Mouse (Mus musculus): ENCODE results near the gene Tpsb2.

Gene Tpsb2

GRCm38 (mm10) chr17:25366005-25366404, at the start of gene Tpsb2:
TSS of gene Tpsb2 (plus strand) at chr17:25366305.
- DNase-seq: no peak

- no peak for DNase-seq
Measured at GRCm38 (mm10) chr17:25318354-25318753, 47.8 kb upstream of the Tpsb2 start, which contains the start of gene Prss29. TSS of gene Prss29 (plus strand) at chr17:25318654.

- no peak for DNase-seq
Measured at GRCm38 (mm10) chr17:25320819-25321218, 45.3 kb upstream of the Tpsb2 start.

GRCm38 (mm10) chr17:25322930-25323329, 43.2 kb upstream of the Tpsb2 start:
- no peak for DNase-seq

- no peak for DNase-seq
Measured at GRCm38 (mm10) chr17:25332321-25332720, 33.8 kb upstream of the Tpsb2 start.

GRCm38 (mm10) chr17:25333943-25334342, 32.2 kb upstream of the Tpsb2 start:
- DNase-seq: peak; percentile 32 to 60

GRCm38 (mm10) chr17:25338218-25338617, 27.9 kb upstream of the Tpsb2 start:
- DNase-seq: no peak

GRCm38 (mm10) chr17:25340003-25340402, 26.1 kb upstream of the Tpsb2 start:
- DNase-seq: no peak

- DNase-seq: no peak
Measured at GRCm38 (mm10) chr17:25341490-25341889, 24.6 kb upstream of the Tpsb2 start.

GRCm38 (mm10) chr17:25345462-25345861, 20.6 kb upstream of the Tpsb2 start, which contains the start of gene Tpsab1:
TSS of gene Tpsab1 (minus strand) at chr17:25345562.
- DNase-seq: no peak

- no peak for DNase-seq
Measured at GRCm38 (mm10) chr17:25361291-25361690, 4.8 kb upstream of the Tpsb2 start.

- peak in 1 of 2 experiments; percentile 40 for DNase-seq
Measured at GRCm38 (mm10) chr17:25363726-25364125, 2.4 kb upstream of the Tpsb2 start.

- no peak for DNase-seq
Measured at GRCm38 (mm10) chr17:25368973-25369372, 2.9 kb downstream of the Tpsb2 start, which contains the start of gene Tpsg1. TSS of gene Tpsg1 (plus strand) at chr17:25369273.

- DNase-seq: no peak
Measured at GRCm38 (mm10) chr17:25372491-25372890, 6.4 kb downstream of the Tpsb2 start.

GRCm38 (mm10) chr17:25374011-25374410, 7.9 kb downstream of the Tpsb2 start:
- peak; percentile 58 to 78 for DNase-seq

- no peak for DNase-seq
Measured at GRCm38 (mm10) chr17:25394526-25394925, 28.4 kb downstream of the Tpsb2 start.

- peak; percentile 59 to 77 for DNase-seq
Measured at GRCm38 (mm10) chr17:25397804-25398519, 31.9 kb downstream of the Tpsb2 start.

- no peak for DNase-seq
Measured at GRCm38 (mm10) chr17:25398520-25398838, 32.4 kb downstream of the Tpsb2 start.

- peak in 1 of 2 experiments; percentile 34 for DNase-seq
Measured at GRCm38 (mm10) chr17:25400443-25400842, 34.3 kb downstream of the Tpsb2 start.

GRCm38 (mm10) chr17:25401491-25401890, 35.4 kb downstream of the Tpsb2 start:
- DNase-seq: no peak

- DNase-seq: no peak
Measured at GRCm38 (mm10) chr17:25402224-25402623, 36.1 kb downstream of the Tpsb2 start.

GRCm38 (mm10) chr17:25404190-25404589, 38.1 kb downstream of the Tpsb2 start:
- DNase-seq: no peak

- no peak for DNase-seq
Measured at GRCm38 (mm10) chr17:25405224-25405895, 39.3 kb downstream of the Tpsb2 start.

GRCm38 (mm10) chr17:25406011-25406441, 39.9 kb downstream of the Tpsb2 start:
- no peak for DNase-seq

Data from lung, postnatal 4 days (tissue).